Mouse (Mus musculus): ENCODE measurements around the gene Hyou1.
"Not testable (repeated sequence)": the region's sequence is repeated elsewhere in the genome, so short reads cannot be mapped to it uniquely, and the experiment has no call there.

Hyou1 gene

GRCm38 (mm10) chr9:44405011-44405410, 25.7 kb downstream of the Hyou1 start:
- no peak for ATAC-seq (ENCODE audit: low TSS enrichment)

GRCm38 (mm10) chr9:44406906-44407751, 27.8 kb downstream of the Hyou1 start, which contains the start of the genes Rps25 and Trappc4:
Rps25 (plus strand) TSS chr9:44407139.
Trappc4 (minus strand) TSS chr9:44407600.
- peak; percentile 94 for ATAC-seq (ENCODE audit: low TSS enrichment)

GRCm38 (mm10) chr9:44407752-44408097, 28.4 kb downstream of the Hyou1 start:
- peak; percentile 29 for ATAC-seq (ENCODE audit: low TSS enrichment)

DNA sequence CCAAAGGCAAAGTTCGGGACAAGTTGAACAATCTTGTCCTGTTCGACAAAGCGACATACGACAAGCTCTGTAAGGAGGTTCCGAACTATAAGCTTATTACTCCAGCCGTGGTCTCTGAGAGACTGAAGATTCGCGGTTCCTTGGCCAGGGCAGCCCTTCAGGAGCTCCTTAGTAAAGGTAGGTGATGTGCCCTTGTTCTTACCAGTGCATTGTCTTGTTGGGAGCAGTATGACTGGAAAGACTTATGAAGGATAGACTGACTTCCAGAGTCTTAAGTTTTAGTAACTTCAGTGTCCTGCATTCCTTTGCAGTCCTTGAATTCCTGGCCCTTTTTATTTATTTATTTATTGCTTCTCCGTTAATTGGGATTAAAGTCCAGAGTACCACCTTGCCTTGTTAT, 29.4 kb downstream of the Hyou1 start:
- not testable (repeated sequence) for ATAC-seq (ENCODE audit: low TSS enrichment)

- no peak for ATAC-seq (ENCODE audit: low TSS enrichment)
Observed at GRCm38 (mm10) chr9:44410647-44411336, 31.5 kb downstream of the Hyou1 start.

DNA sequence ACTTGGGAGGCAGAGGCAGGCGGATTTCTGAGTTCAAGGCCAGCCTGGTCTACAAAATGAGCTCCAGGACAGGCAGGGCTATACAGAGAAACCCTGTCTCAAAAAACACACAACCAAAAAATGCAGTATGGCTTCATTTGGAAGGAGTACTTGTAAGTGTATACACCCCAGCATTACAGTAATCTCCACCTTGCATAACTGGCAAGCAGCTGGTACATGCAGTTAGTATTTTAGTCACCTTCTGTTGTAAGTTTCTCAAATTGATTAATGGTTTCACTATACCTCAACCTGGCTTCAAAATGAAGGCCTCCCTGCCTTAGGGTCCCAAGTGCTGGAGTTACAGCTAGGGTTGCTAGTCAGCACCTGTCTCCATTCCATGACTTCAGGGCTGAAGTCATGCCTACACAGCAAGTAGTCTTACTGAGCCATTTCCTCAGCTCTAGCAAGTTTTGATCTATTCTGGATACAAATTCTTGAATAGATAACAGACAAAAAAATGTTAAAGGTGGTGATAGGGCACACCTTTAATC, 32.4 kb downstream of the Hyou1 start:
- ATAC-seq (ENCODE audit: low TSS enrichment) = no peak

GRCm38 (mm10) chr9:44412306-44412705, 33.0 kb downstream of the Hyou1 start:
- no peak for ATAC-seq (ENCODE audit: low TSS enrichment)

- no peak for ATAC-seq (ENCODE audit: low TSS enrichment)
Observed at GRCm38 (mm10) chr9:44412781-44413180, 33.5 kb downstream of the Hyou1 start.

DNA sequence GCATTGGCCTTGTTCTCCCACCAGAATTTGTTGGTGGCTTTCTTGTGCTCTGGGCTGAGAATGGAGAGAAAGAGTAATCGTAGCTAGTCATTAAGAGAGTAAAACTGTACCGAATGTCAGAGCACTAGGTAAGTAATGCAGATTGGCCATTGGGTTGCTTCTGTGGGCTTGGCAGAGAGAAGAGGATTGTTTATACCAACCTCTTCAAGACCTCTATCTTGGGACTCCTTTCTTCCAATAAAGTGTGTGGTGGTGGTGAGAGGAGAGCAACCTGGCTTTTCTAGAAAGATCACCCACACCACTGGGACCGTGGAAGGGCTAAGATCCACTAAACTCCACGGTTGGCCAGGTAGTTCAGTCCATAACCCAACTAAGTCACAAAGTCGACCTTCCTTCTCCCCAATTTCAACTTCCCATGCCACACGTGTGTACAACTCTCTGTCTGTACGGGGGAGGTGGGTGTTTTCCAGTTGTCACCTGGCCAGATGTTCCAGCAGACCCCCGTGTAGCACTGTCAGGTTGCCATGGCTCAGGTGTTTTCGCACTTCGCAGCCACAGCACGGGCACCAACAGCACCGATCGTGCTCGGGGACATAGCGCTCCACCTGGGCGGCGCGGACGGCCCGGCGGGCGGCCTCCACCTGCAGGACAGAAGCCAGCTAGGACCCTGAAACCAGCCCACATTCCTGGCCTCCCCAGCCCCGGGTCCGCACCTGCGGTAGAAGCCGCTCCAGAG, 38.0 kb downstream of the Hyou1 start:
- ATAC-seq (ENCODE audit: low TSS enrichment) = no peak

DNA sequence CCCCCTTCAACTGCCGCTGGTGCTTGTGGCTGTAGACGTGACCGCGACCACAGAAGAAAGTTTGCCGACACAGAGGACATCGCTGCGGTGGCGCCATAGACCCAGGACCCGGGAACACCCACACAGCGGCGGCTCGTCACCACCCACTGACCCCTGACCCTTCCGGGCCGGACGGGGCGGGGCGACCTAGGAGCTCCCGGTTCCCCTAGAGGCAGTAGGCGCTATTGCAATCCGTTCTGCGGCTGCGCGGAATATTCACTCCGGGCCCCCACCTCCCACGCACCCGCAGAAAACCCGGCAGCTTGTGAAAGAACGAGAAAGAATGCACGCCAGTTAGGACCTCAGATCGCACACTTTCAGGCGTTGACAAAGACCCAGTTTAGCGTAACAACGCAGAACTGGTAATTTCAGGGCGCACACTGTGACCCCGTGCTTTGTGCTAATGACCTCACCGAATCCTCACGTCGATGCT, 38.6 kb downstream of the Hyou1 start:
- peak; percentile 81 for ATAC-seq (ENCODE audit: low TSS enrichment)

- ATAC-seq (ENCODE audit: low TSS enrichment) = no peak
Observed at GRCm38 (mm10) chr9:44418519-44419385, 39.5 kb downstream of the Hyou1 start, which contains the start of gene Ccdc84. Ccdc84 (minus strand) TSS chr9:44418569.

DNA sequence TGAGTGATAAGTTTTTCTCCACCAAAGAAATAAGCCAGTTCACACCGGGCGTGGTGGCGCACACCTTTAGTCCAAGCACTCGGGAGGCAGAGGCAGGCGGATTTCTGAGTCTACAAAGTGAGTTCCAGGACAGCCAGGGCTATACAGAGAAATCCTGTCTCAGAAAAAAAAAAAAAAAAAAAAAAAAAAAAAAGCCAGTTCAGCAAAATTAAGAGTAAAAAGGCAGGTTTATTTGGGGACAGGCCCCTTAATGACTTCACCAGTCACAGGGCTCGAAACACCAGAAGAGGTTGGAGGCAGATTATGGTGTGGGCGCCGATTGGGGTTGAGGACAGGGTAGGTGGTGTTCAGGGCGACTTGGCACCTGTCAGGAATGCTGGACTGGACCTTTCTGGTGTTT, 40.4 kb downstream of the Hyou1 start:
- not testable (repeated sequence) for ATAC-seq (ENCODE audit: low TSS enrichment)

DNA sequence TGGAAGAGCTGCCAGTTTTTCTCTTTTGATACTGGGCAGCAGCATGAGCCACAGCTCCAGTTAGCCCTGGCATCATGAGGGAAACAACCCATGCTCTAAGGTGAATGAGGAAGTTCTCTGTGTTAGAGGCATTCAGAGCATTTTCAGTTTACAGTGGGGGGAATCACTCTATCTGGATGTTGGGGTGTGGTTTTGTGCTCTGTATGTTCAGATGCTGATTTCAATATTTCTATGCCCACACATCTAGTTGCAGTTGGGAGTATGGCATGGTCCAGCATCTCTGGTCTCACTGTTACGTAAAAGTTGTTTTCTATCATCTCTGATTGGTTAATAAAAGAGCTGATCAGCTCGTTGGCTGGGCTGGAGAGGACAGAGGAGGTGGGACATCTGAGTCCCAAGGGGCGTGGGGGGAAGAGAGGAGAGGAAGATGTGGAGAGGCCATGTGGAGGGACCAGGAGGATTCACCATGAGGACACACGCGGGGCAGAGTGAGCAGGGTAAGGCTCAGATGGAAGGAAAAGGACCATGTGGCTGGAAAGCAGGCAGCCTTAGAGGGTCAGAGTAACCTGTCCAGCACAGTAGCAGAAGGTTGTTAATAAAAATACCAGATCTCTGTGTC, 41.1 kb downstream of the Hyou1 start:
- ATAC-seq (ENCODE audit: low TSS enrichment) = no peak

DNA sequence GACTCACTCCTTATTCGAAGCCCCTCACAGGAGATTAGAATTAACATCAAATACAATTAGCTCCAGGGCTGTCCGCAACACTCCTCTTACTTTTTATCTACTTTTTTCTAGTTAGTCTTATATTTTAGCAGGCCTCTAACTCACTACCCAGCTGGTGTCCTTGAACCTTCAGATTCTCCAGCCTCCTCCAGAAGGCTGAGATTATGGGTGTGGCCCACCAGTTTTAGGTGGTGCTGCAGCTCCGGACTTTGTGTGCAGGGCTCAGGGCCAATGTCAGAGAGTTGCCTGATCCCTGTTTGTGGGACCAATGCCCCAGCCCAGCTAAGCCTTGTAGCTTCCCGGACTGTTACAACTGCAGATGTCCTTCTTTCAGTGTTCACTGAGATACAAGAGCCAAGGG, 44.3 kb downstream of the Hyou1 start:
- no peak for ATAC-seq (ENCODE audit: low TSS enrichment)

DNA sequence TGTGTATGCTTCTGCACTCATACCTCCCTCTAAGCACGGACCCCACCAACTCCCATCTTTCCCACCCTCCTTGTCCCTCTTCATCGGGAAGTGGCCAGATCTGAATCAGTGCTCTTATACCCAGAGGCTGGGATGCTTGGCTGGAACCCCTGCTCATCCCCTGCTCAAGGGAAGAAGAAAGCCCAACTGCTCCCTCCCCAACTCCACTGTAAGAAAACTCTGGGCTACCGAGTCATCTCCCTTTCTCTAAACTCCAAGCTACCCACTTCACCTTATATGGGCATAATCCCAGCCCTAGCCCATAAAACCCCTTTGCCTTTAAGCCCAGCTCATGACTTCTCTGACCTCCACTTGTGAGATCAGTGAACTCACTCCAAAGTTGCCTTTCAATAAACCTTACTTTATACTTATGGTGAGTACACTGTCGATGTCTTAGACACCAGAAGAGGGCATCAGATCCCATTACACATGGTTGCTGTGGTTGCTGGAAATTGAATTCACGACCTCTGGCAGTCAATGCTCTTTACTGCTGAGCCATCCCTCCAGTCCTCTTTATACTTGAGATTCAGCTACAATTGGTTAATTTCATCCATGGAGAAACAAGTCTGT, 53.4 kb downstream of the Hyou1 start:
- no peak for ATAC-seq (ENCODE audit: low TSS enrichment)

DNA sequence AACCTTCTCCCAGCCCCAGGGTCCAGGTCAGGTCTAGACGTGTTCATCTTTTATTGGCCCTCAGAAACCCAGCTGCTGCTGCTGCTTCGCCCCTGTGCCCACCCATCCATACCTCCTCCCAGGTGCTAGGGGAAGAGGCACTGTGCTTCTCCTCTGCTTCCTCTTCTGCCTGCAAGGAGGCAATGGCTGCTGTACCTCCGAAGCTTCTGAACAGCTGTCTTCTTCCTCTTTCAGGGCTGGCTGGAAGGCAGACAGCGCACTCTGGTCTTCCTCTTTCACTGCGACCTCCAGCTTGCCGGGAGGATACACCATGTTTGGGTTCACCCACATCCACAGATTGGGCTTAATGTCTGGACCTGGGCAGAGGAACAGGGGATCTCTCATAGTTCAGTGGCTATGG, 56.5 kb downstream of the Hyou1 start:
- ATAC-seq (ENCODE audit: low TSS enrichment) = no peak

GRCm38 (mm10) chr9:44440961-44441360, 61.7 kb downstream of the Hyou1 start, which contains the start of gene Foxr1:
Foxr1 (minus strand) TSS chr9:44441136.
- no peak for ATAC-seq (ENCODE audit: low TSS enrichment)
